In the genomic region with DNA sequence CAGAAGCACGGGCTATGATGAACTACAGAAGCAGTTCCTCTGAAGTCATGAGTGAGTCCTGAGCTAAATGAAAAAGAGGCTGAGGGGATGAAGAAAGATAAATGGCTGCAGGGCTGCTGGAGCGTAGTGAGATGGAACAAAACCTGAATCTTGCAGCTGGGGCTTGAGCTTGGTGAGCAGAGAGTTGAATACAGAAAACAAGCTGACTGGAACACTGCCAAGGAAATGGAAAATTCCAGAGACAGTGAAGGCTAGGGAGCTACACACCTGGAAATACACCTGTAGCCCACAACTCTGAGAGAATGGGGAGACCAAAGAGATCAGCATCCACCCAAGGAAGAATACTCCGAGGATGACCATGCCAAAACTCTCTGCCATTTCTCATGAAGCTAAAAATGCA, we compare ENCODE assay signal across 28 mouse cellular contexts.
DNase-seq lines count a peak whose midpoint lies in the region; ATAC-seq lines count a peak whose summit lies in the region.
"Had no signal": no experiment of that assay in that cellular context is flagged by ENCODE, and none has a peak within 500 bp of the region (broad histone marks: within the 10 kb centered on the region; RNA-seq: fewer than 3 reads in every experiment).

No protein-coding gene starts in this region.

- ATAC-seq in kidney, embryonic 14.5 days (ENCODE audit: low FRiP score, low TSS enrichment), result no peak; the same call in 1 of the 2 replicates
- no peak for ATAC-seq in kidney, embryonic 16.5 days (ENCODE audit: low FRiP score, low TSS enrichment)
- ATAC-seq: activated CD4-positive, CD25-positive, alpha-beta regulatory T cell, adult 4 months; CD4-positive, CD25-positive, alpha-beta regulatory T cell, adult 4 months; forebrain, embryonic 15.5 days; hindbrain, embryonic 16.5 days; intestine, embryonic 15.5 days had no signal

- H3K4me2 ChIP-seq in kidney, embryonic 14.5 days (replicated peaks; ENCODE audit: low read depth, low read length), result no peak overlapping the region
- no peak overlapping the region for H3K4me2 ChIP-seq in kidney, embryonic 16.5 days (replicated peaks; ENCODE audit: low read depth, low read length)
- H3K4me2 ChIP-seq: embryonic facial prominence, embryonic 15.5 days; forebrain, embryonic 15.5 days; heart, embryonic 12.5 days; heart, embryonic 15.5 days; hindbrain, embryonic 13.5 days; intestine, embryonic 15.5 days had no signal

- H3K36me3 ChIP-seq in kidney, embryonic 14.5 days (ENCODE audit: control insufficient read depth, insufficient read depth, low read length), result no peaks in the 10 kb centered on the region
- no peaks in the 10 kb centered on the region for H3K36me3 ChIP-seq in kidney, embryonic 16.5 days (ENCODE audit: insufficient read depth, low read length)
- H3K36me3 ChIP-seq: embryonic facial prominence, embryonic 15.5 days; forebrain, embryonic 15.5 days; heart, embryonic 12.5 days; heart, embryonic 15.5 days; hindbrain, embryonic 13.5 days had no signal

- no peaks in the 10 kb centered on the region for H3K9me3 ChIP-seq in kidney, embryonic 14.5 days (ENCODE audit: control insufficient read depth, low read length)
- H3K9me3 ChIP-seq in kidney, embryonic 16.5 days (ENCODE audit: low read length), result no peaks in the 10 kb centered on the region
- H3K9me3 ChIP-seq: embryonic facial prominence, embryonic 15.5 days; forebrain, embryonic 15.5 days; heart, embryonic 12.5 days; heart, embryonic 15.5 days; hindbrain, embryonic 10.5 days; hindbrain, embryonic 13.5 days; intestine, embryonic 15.5 days had no signal

- no peak overlapping the region for H3K4me3 ChIP-seq in kidney, embryonic 14.5 days (ENCODE audit: low read length)
- H3K4me3 ChIP-seq in kidney, embryonic 16.5 days (ENCODE audit: low read length), result no peak overlapping the region
- H3K4me3 ChIP-seq: embryonic facial prominence, embryonic 15.5 days; forebrain, embryonic 15.5 days; heart, embryonic 12.5 days; heart, embryonic 15.5 days; hindbrain, embryonic 10.5 days; hindbrain, embryonic 13.5 days; intestine, embryonic 15.5 days had no signal

- no peaks in the 10 kb centered on the region for H3K27me3 ChIP-seq in kidney, embryonic 14.5 days (ENCODE audit: control insufficient read depth, insufficient read depth, low read length)
- no peaks in the 10 kb centered on the region for H3K27me3 ChIP-seq in kidney, embryonic 16.5 days (ENCODE audit: insufficient read depth, low read length)
- H3K27me3 ChIP-seq: embryonic facial prominence, embryonic 15.5 days; forebrain, embryonic 15.5 days; heart, embryonic 12.5 days; heart, embryonic 15.5 days; hindbrain, embryonic 13.5 days; intestine, embryonic 15.5 days had no signal

- H3K27ac ChIP-seq in kidney, embryonic 14.5 days (ENCODE audit: low read depth, low read length), result no peak overlapping the region
- peak overlapping the region; percentile 20 for H3K27ac ChIP-seq in kidney, embryonic 16.5 days (ENCODE audit: low read length)
- H3K27ac ChIP-seq: embryonic facial prominence, embryonic 15.5 days; forebrain, embryonic 15.5 days; heart, embryonic 15.5 days; hindbrain, embryonic 10.5 days; hindbrain, embryonic 13.5 days; intestine, embryonic 15.5 days had no signal

- 0 out of 2 replicates have a peak, but pooled peaks cover 6% of the 10 kb centered on the region for H3K4me1 ChIP-seq in kidney, embryonic 14.5 days (ENCODE audit: control insufficient read depth, insufficient read depth, low read length)
- H3K4me1 ChIP-seq in kidney, embryonic 16.5 days (ENCODE audit: insufficient read depth, low read length), result peaks cover 9% of the 10 kb centered on the region; the same call in 1 of the 2 replicates
- H3K4me1 ChIP-seq: heart, embryonic 15.5 days; intestine, embryonic 15.5 days had no signal

- WGBS in kidney, embryonic 14.5 days, result 81% methylated on average over 3 of the region's 3 CpGs
- WGBS in kidney, embryonic 16.5 days, result 73% methylated on average over 3 of the region's 3 CpGs

- peak; percentile 9 for DNase-seq in kidney, adult 18-20 months
- DNase-seq in kidney, adult 8-10 months, result peak; percentile 29 to 52
- DNase-seq in T-cell, adult 2 months (ENCODE audit: low spot score), result no peak
- DNase-seq in frontal cortex, postnatal 14 days (ENCODE audit: low spot score in 2 of 2), result no peak
- DNase-seq in heart, adult 11 months, result no peak
- DNase-seq: adrenal gland, adult 8-10 months; adrenal gland, postnatal 25 days; cerebellum, adult 11 months; cerebellum, adult 2 months; cerebellum, postnatal 10 days; cerebellum, postnatal 36 days; embryo, embryonic 11 days; gastrocnemius, postnatal 10 days; gastrocnemius, postnatal 36 days; heart, postnatal 10 days; heart, postnatal 36 days had no signal

- no peak overlapping the region for H3K9ac ChIP-seq in kidney, embryonic 14.5 days (ENCODE audit: low read depth, low read length)
- H3K9ac ChIP-seq in kidney, embryonic 16.5 days (replicated peaks; ENCODE audit: low read length), result no peak overlapping the region
- H3K9ac ChIP-seq: embryonic facial prominence, embryonic 15.5 days; forebrain, embryonic 15.5 days; heart, embryonic 12.5 days; heart, embryonic 15.5 days; hindbrain, embryonic 13.5 days; intestine, embryonic 15.5 days had no signal

Comparison
In these comparisons a context has a peak if more than half of its experiments do, and no peak if none do; other contexts are left out.
1. DNase-seq: peak in kidney, adult 18-20 months (single experiment) and kidney, adult 8-10 months (2 of 2); none in T-cell, adult 2 months (single experiment), frontal cortex, postnatal 14 days (0 of 2) and heart, adult 11 months (single experiment).